Mouse (Mus musculus): ENCODE data around the gene Calr3. TPM values are rescaled to one million over a fixed set of nuclear protein-coding genes. Genes with fewer than 3 reads are reported as not detected.

Calr3 gene
- polyA plus RNA-seq, 2 experiments = 0.62 to 1.7 TPM

DNA sequence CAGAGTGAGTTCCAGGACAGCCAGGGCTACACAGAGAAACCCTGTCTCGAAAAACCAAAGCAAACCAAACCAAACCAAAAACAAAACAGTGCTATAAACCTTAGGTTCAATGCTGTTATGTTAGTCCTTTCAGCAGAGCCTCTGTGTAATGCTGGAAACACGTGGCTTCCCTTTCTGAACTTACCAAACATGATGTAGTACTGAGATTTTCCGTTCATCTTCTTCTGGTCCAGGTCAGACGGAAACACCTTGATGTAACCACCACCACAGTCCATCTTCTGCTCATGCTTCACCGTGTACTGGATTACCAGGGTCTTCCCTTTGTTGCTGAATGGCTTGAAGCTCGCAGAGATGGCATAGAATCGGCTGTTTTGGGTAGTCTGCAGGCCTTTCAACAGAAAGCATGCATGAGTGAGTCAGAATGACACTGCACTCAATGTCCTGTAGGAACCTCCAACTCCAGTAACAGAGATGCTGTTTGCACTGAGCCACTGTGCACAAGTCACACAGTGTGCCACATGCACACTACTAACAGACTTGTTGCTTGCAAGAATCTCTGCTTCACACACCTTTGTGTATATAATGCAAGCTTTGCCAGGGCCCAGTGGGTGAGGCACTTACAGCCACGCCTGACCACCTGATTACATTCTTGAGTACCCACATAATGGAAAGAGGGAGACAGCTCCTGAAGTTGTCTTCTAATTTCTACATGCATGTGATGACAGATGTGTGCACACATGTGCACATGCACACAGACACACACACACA is 5.2 kb downstream of the Calr3 start:
- H3K4me2 ChIP-seq (replicated peaks; ENCODE audit: low read depth, low read length, severe bottlenecking) = no peak overlapping the region
- H3K27me3 ChIP-seq (ENCODE audit: control insufficient read depth, insufficient read depth, low read length) = no peaks in the 10 kb centered on the region
- no peaks in the 10 kb centered on the region for H3K9me3 ChIP-seq (ENCODE audit: control insufficient read depth, low read length)
- H3K4me3 ChIP-seq (replicated peaks; ENCODE audit: low read length) = no peak overlapping the region
- TF ChIP-seq POLR2A (IDR thresholded peaks at IDR 0.05; ENCODE audit: borderline replicate concordance, extremely low read depth, insufficient read depth, insufficient read length) = no peak
- no peaks in the 10 kb centered on the region for H3K4me1 ChIP-seq (ENCODE audit: control insufficient read depth, insufficient read depth, low read length)
- WGBS = 75% methylated on average over 8 of the region's 8 CpGs
- H3K27ac ChIP-seq (replicated peaks; ENCODE audit: low read depth, low read length) = no peak overlapping the region
- ATAC-seq (ENCODE audit: low FRiP score, low read depth) (no peak), DNase-seq (ENCODE audit: low spot score) (no peak)
- no peak overlapping the region for H3K9ac ChIP-seq (ENCODE audit: low read depth, low read length, severe bottlenecking)
- H3K36me3 ChIP-seq (ENCODE audit: control insufficient read depth, insufficient read depth, low read length) = no peaks in the 10 kb centered on the region

DNA sequence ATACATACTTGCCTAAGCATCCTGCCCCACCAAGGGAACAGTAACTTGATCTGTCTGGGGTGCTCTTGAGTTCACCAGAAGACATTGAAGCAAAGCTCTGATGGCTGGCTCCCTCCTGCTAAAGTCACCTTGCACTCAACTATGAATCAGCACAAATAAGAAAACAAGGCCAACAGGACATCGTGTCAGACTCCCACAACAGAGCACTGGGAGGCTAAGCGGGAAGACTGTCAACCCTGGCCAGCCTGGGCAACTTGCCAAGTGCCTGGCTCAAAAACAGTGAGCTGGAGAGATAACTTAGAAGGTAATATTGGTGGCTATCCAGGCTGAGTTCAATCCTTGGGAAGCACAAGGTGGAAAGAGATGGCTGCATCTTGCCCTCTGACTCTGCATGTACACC is 8.7 kb downstream of the Calr3 start:
- Histone ChIP-seq H3K4me1 (ENCODE audit: control insufficient read depth, insufficient read depth, low read length) (no peaks in the 10 kb centered on the region), H3K9ac (ENCODE audit: low read depth, low read length, severe bottlenecking) (no peak overlapping the region), H3K36me3 (ENCODE audit: control insufficient read depth, insufficient read depth, low read length) (no peaks in the 10 kb centered on the region), H3K4me2 (replicated peaks; ENCODE audit: low read depth, low read length, severe bottlenecking) (no peak overlapping the region), H3K9me3 (ENCODE audit: control insufficient read depth, low read length) (no peaks in the 10 kb centered on the region), H3K4me3 (replicated peaks; ENCODE audit: low read length) (no peak overlapping the region), H3K27ac (replicated peaks; ENCODE audit: low read depth, low read length) (no peak overlapping the region), H3K27me3 (ENCODE audit: control insufficient read depth, insufficient read depth, low read length) (no peaks in the 10 kb centered on the region)
- DNase-seq (ENCODE audit: low spot score) = peak; percentile 20
- TF ChIP-seq POLR2A (IDR thresholded peaks at IDR 0.05; ENCODE audit: borderline replicate concordance, extremely low read depth, insufficient read depth, insufficient read length) = no peak
- no peak for ATAC-seq (ENCODE audit: low FRiP score, low read depth)
- WGBS = 36% methylated on average over 2 of the region's 2 CpGs

DNA sequence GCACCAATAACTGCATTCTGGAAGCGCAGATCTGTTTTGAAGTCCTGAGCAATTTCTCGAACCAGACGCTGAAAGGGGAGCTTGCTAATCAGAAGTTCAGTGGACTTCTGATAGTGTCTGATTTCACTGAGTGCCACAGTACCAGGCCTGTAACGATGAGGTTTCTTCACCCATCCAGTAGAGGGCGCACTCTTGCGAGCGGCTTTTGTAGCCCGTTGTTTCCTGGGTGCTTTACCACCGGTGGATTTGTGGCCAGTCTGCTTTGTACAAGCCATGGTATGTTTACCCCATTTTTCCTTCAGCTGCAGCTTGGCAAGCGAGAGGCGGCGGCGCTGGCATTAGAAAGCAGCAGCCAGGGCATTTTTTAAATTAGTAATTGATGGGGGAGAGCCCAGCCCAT is 14.0 kb downstream of the Calr3 start:
- DNase-seq (ENCODE audit: low spot score) (no peak), ATAC-seq (ENCODE audit: low FRiP score, low read depth) (no peak)
- no peak for TF ChIP-seq POLR2A (IDR thresholded peaks at IDR 0.05; ENCODE audit: borderline replicate concordance, extremely low read depth, insufficient read depth, insufficient read length)
- Histone ChIP-seq H3K36me3 (ENCODE audit: control insufficient read depth, insufficient read depth, low read length) (no peaks in the 10 kb centered on the region), H3K4me3 (replicated peaks; ENCODE audit: low read length) (no peak overlapping the region), H3K9ac (ENCODE audit: low read depth, low read length, severe bottlenecking) (no peak overlapping the region), H3K4me2 (replicated peaks; ENCODE audit: low read depth, low read length, severe bottlenecking) (no peak overlapping the region), H3K9me3 (ENCODE audit: control insufficient read depth, low read length) (no peaks in the 10 kb centered on the region), H3K4me1 (ENCODE audit: control insufficient read depth, insufficient read depth, low read length) (no peaks in the 10 kb centered on the region), H3K27ac (replicated peaks; ENCODE audit: low read depth, low read length) (no peak overlapping the region), H3K27me3 (ENCODE audit: control insufficient read depth, insufficient read depth, low read length) (no peaks in the 10 kb centered on the region)
- WGBS = 49% methylated on average over 13 of the region's 13 CpGs

DNA sequence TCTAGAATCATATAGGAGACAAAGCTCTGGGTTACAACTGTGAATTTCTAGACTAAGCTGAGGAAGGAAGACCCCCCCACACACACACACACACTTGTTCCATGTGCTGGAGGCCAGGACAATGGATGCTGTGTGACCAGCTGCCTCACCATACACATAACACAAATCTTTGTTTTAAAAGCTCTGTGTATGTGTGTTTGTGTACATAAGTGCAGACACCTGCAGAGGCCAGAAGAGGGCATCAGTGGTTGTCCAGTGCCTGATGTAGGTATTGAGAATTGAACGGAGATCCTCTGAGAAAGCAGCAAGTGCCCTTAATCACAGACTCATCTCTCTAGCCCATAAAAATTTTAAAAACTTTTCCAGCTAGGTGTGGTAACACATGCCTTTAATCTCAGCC is 20.7 kb downstream of the Calr3 start:
- WGBS = 62% methylated on average over 1 of the region's 1 CpGs
- Histone ChIP-seq H3K9ac (ENCODE audit: low read depth, low read length, severe bottlenecking) (no peak overlapping the region), H3K27ac (replicated peaks; ENCODE audit: low read depth, low read length) (no peak overlapping the region), H3K27me3 (ENCODE audit: control insufficient read depth, insufficient read depth, low read length) (no peaks in the 10 kb centered on the region), H3K4me3 (replicated peaks; ENCODE audit: low read length) (no peak overlapping the region), H3K9me3 (ENCODE audit: control insufficient read depth, low read length) (no peaks in the 10 kb centered on the region), H3K36me3 (ENCODE audit: control insufficient read depth, insufficient read depth, low read length) (no peaks in the 10 kb centered on the region), H3K4me2 (replicated peaks; ENCODE audit: low read depth, low read length, severe bottlenecking) (0 out of 2 replicates have a peak overlapping the region, but pooled peaks have one; percentile 2), H3K4me1 (ENCODE audit: control insufficient read depth, insufficient read depth, low read length) (peaks cover 17% of the 10 kb centered on the region)
- no peak for DNase-seq (ENCODE audit: low spot score)
- no peak for TF ChIP-seq POLR2A (IDR thresholded peaks at IDR 0.05; ENCODE audit: borderline replicate concordance, extremely low read depth, insufficient read depth, insufficient read length)
- ATAC-seq (ENCODE audit: low FRiP score, low read depth) = no peak

DNA sequence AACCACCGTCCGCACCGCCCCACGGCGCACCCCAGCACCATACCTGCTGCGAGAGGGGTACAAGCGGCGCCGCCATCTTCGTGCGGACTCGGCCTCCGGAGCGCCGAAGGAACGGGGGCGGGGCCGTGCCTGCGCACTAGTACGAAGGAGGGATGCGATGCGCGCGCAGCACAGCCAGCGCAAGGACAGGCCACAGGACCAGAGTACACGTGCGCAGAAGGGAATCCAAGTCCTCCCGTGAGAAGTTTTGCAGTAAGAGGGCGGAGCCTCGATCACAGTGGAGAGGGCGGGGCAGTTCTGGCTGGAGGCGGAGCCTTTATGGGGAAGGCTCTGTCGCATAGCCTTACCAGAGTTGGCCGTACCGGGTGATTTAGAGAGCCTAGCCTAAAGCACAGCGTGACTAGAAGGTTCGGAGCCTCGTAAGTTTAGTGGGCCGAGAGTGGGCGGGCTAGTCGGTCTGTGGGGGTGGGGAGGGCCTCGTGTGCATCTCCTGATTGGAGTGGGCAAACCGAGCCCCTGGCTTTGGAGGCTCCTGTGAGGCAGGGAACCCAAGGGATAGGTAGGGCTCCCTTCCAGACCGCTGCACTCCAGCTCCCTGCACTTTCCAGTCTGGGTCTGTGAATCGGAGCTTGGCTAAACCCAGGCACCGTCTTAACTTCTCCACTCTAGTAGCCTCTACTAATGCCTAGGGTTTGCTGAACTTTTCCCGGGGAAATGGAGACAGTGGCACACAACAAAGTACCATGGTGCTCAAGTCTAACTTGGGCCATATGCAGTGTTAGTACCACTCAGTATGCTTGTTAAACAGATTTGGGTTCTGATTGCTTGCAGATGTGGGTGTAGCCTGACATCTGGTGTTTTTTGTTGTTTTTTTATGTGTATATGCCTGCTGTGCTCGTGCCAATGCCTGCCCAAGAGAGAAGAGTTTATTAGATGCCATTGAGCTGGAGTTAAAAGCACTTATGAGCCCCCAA is 22.0 kb downstream of the Calr3 start, which contains the start of gene Eps15l1:
Gene Eps15l1, minus strand, starts transcription at position 99 of the 974 bp plus-strand sequence.
- peak within 1 kb of the TSS; percentile 87 for H3K9ac ChIP-seq (ENCODE audit: low read depth, low read length, severe bottlenecking)
- H3K4me1 ChIP-seq (ENCODE audit: control insufficient read depth, insufficient read depth, low read length) = peaks cover 23% of the 10 kb centered on the region
- H3K27ac ChIP-seq (replicated peaks; ENCODE audit: low read depth, low read length) = peak within 1 kb of the TSS; percentile 95
- ATAC-seq (ENCODE audit: low FRiP score, low read depth) (peak; percentile 98), DNase-seq (ENCODE audit: low spot score) (peak; percentile 99)
- H3K36me3 ChIP-seq (ENCODE audit: control insufficient read depth, insufficient read depth, low read length) = no peaks in the 10 kb centered on the region
- WGBS = under 1% methylated on average over 48 of the region's 48 CpGs
- H3K4me3 ChIP-seq (replicated peaks; ENCODE audit: low read length) = peak within 1 kb of the TSS; percentile 85
- peak; percentile 93 for TF ChIP-seq POLR2A (IDR thresholded peaks at IDR 0.05; ENCODE audit: borderline replicate concordance, extremely low read depth, insufficient read depth, insufficient read length)
- H3K27me3 ChIP-seq (ENCODE audit: control insufficient read depth, insufficient read depth, low read length) = no peaks in the 10 kb centered on the region
- H3K4me2 ChIP-seq (replicated peaks; ENCODE audit: low read depth, low read length, severe bottlenecking) = peak within 1 kb of the TSS; percentile 56
- H3K9me3 ChIP-seq (ENCODE audit: control insufficient read depth, low read length) = no peaks in the 10 kb centered on the region

Measured in limb, embryonic 14.5 days (tissue).